Mouse (Mus musculus): ENCODE results near the gene Sypl2. TPM values are rescaled to one million over a fixed set of nuclear protein-coding genes. Genes with fewer than 3 reads are reported as not detected.

Gene Sypl2
- 67.2 TPM in 1 of 2 replicates, not detected in the other for polyA plus RNA-seq (2012; rRNA removed; ENCODE audit: low replicate concordance)

DNA sequence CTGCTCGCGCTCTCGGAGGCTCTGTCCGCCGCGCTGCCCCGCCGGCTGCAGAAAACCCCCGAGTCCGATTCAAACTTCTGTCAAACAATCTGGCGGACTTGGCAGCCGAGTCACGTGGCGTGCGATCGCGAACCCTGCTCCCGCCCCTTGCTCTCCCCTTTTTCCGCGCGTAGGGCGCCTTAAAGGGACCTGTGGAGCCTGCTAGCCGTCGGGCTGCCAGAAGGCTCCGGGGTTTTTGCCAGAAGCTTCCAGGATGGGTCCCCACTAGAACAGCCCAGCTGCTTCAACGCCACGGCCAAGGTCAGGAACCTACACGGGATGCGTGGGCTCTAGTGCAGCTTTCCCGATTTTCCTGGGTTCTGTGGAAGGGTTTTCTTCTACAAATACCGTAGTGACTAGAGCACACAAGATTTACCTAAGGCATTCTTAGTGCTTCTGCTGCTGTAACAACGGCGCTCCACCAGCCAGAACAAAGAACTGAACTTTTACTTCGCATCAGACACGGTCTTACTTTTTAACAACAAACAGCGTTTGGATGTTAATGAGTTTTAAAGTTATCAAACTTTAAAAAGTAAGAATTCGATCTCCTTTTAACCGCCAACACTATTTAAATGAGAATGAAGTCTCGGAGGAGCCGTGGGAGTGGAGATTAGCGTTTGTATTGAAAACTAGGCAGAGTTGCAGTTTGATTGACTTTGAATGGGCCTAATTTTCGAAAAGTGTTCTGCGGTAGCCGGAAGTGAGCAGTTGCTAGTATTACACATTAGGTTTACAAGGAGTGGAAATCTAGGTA, at the start of gene Sypl2:
Gene Sypl2, minus strand, starts transcription at position 91 of the 793 bp plus-strand sequence.

GRCm38 (mm10) chr3:108256719-108257637, 30.5 kb upstream of the Sypl2 start, which contains the start of gene Psma5:
Gene Psma5 (plus strand): TSS chr3:108256926.

DNA sequence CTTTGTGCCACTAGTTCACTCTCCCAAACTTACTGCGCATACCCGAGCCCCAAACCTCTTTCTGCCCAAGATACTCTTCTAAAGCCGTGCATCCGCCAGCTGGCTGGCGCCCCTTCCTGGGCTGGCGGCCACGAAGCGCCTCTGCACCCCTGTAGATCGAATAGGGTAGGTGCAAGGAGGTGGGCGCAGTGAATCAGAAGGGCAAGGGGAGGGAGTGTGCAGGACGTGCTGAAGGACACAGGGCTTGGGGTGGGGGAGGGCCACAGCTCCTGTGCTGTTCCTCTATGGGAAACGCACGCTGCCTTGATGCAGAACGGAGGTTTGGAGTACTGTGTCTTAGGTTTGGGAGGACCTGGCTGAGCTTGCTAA, 15.7 kb downstream of the Sypl2 start, which contains the start of gene Atxn7l2:
Gene Atxn7l2, minus strand, starts transcription at position 164 of the 369 bp plus-strand sequence.

GRCm38 (mm10) chr3:108200329-108201323, 25.8 kb downstream of the Sypl2 start, which contains the start of gene Cyb561d1:
Gene Cyb561d1 (minus strand): TSS chr3:108201212.

GRCm38 (mm10) chr3:108186098-108187047, 40.1 kb downstream of the Sypl2 start, which contains the start of gene Amigo1:
Gene Amigo1 (plus strand): TSS chr3:108186335.

Other genes starting within 250 kb of the Sypl2 start
- gene Gstm2, start 240.2 kb downstream of the Sypl2 start, polyA plus RNA-seq (2012; rRNA removed; ENCODE audit: low replicate concordance), result 110 and 283 TPM in 2 replicates
- 833 and 1,200 TPM in 2 replicates for gene Gstm1, start 208.7 kb downstream of the Sypl2 start, polyA plus RNA-seq (2012; rRNA removed; ENCODE audit: low replicate concordance)
- 18.5 and 36.0 TPM in 2 replicates for gene Gstm4, start 181.8 kb downstream of the Sypl2 start, polyA plus RNA-seq (2012; rRNA removed; ENCODE audit: low replicate concordance)
- 116 and 159 TPM in 2 replicates for gene Ampd2, start 140.0 kb downstream of the Sypl2 start, polyA plus RNA-seq (2012; rRNA removed; ENCODE audit: low replicate concordance)
- 0.10 and 0.18 TPM in 2 replicates for gene Gnat2, start 133.9 kb downstream of the Sypl2 start, polyA plus RNA-seq (2012; rRNA removed; ENCODE audit: low replicate concordance)
- 12.4 and 25.6 TPM in 2 replicates for gene Gnai3, start 80.5 kb downstream of the Sypl2 start, polyA plus RNA-seq (2012; rRNA removed; ENCODE audit: low replicate concordance)
- not detected in 2 replicates for gene Gpr61, start 71.8 kb downstream of the Sypl2 start, polyA plus RNA-seq (2012; rRNA removed; ENCODE audit: low replicate concordance)
- 27.8 and 29.8 TPM in 2 replicates for gene Amigo1, start 40.3 kb downstream of the Sypl2 start, polyA plus RNA-seq (2012; rRNA removed; ENCODE audit: low replicate concordance)
- 10.7 and 11.1 TPM in 2 replicates for gene Cyb561d1, start 25.4 kb downstream of the Sypl2 start, polyA plus RNA-seq (2012; rRNA removed; ENCODE audit: low replicate concordance)
- 8.3 and 10.7 TPM in 2 replicates for gene Atxn7l2, start 15.7 kb downstream of the Sypl2 start, polyA plus RNA-seq (2012; rRNA removed; ENCODE audit: low replicate concordance)
- 24.1 and 63.3 TPM in 2 replicates for gene Psma5, start 30.3 kb upstream of the Sypl2 start, polyA plus RNA-seq (2012; rRNA removed; ENCODE audit: low replicate concordance)
- 76.0 and 116 TPM in 2 replicates for gene Sort1, start 57.4 kb upstream of the Sypl2 start, polyA plus RNA-seq (2012; rRNA removed; ENCODE audit: low replicate concordance)
- not detected in 2 replicates for gene Mybphl, start 138.3 kb upstream of the Sypl2 start, polyA plus RNA-seq (2012; rRNA removed; ENCODE audit: low replicate concordance)
- 4.8 and 6.7 TPM in 2 replicates for gene Psrc1, start 157.2 kb upstream of the Sypl2 start, polyA plus RNA-seq (2012; rRNA removed; ENCODE audit: low replicate concordance)
- gene Celsr2, start 188.9 kb upstream of the Sypl2 start, polyA plus RNA-seq (2012; rRNA removed; ENCODE audit: low replicate concordance), result 32.1 and 57.6 TPM in 2 replicates
- gene Sars, start 218.6 kb upstream of the Sypl2 start, polyA plus RNA-seq (2012; rRNA removed; ENCODE audit: low replicate concordance), result 36.3 and 38.8 TPM in 2 replicates

Measured in mammary gland, adult 2 months (tissue).